Mouse (Mus musculus) gastrocnemius, postnatal 36 days (tissue): Measurements from ENCODE around the gene Il11ra1. TPM values are rescaled to one million over a fixed set of nuclear protein-coding genes. Genes with fewer than 3 reads are reported as not detected.
"Not testable (repeated sequence)": the region's sequence is repeated elsewhere in the genome, so short reads cannot be mapped to it uniquely, and the experiment has no call there.

Experiments
- DNase-seq, 2 experiments: peaks; one replicate each; pipeline ENCODE4 v3.0.0; 2022
- intact Hi-C: fragments of 180-260 bp; cut with DNase I; formaldehyde crosslinking; loops from one replicate; pipeline ENCODE4 v1.15.1; 2025
- long read RNA-seq, 2 experiments: library from polyadenylated mRNA; stranded (forward); transcript quantifications; one replicate each; pipeline ENCODE4 v2.0.0; 2021
- total RNA-seq, 2 experiments: library from RNA; stranded (reverse); gene quantifications; 2 replicates each; pipeline ENCODE4 v1.2.3; 2021

Gene Il11ra1
- total RNA-seq = 10 to 100 TPM; 30.8 to 41.2 TPM
- long read RNA-seq, experiment 1, transcript Il11ra1-201 (13 exons, 2,009 nt) = major isoform, 24 of 37 reads
- long read RNA-seq, experiment 1, partial matches to known transcripts = 7 of 37 reads
- long read RNA-seq, experiment 1, other reads (novel, unspliced or antisense) = 3 of 37 reads
- long read RNA-seq, experiment 2, transcript Il11ra1-201 (13 exons, 2,009 nt) = major isoform, 37 of 57 reads
- long read RNA-seq, experiment 2, partial matches to known transcripts = 6 of 57 reads
- long read RNA-seq, experiment 2, other reads (novel, unspliced or antisense) = 12 of 57 reads

GRCm38 (mm10) chr4:41699783-41700182 is at the start of gene Il11ra1:
TSS of gene Il11ra1 (plus strand) at chr4:41699989.
- DNase-seq, intact Hi-C loops: not testable (repeated sequence)

GRCm38 (mm10) chr4:41653296-41653695 is 46.5 kb upstream of the Il11ra1 start:
- DNase-seq = peak; percentile 63 to 64
- intact Hi-C loops = loop anchor here (2.0 to 5.0 kb wide), 3 partner anchors 46 to 131 kb away; no protein-coding TSS in a partner anchor

- intact Hi-C loops = loop anchor here (2.0 to 5.0 kb wide), 3 partner anchors 46 to 131 kb away; no protein-coding TSS in a partner anchor
Observed at GRCm38 (mm10) chr4:41653730-41654129, 46.1 kb upstream of the Il11ra1 start.

GRCm38 (mm10) chr4:41654217-41654616 is 45.6 kb upstream of the Il11ra1 start:
- intact Hi-C loops = loop anchor here (5.0 kb wide), 2 partner anchors 47 to 132 kb away; no protein-coding TSS in a partner anchor
- DNase-seq = peak; percentile 46 to 56

More at GRCm38 (mm10) chr4:41653730-41654129, 46.1 kb upstream of the Il11ra1 start:
- no peak for DNase-seq

GRCm38 (mm10) chr4:41655525-41655924 is 44.3 kb upstream of the Il11ra1 start:
- intact Hi-C loops = loop anchor here (5.0 kb wide), 1 partner anchor 52 kb away; no protein-coding TSS in a partner anchor
- DNase-seq = no peak

GRCm38 (mm10) chr4:41658566-41659384 is 41.0 kb upstream of the Il11ra1 start:
- DNase-seq = no peak
- intact Hi-C loops = loop anchor here (5.0 kb wide), 1 partner anchor 49 kb away; no protein-coding TSS in a partner anchor

GRCm38 (mm10) chr4:41659556-41659955 is 40.2 kb upstream of the Il11ra1 start:
- no peak for DNase-seq
- intact Hi-C loops = loop anchor here (5.0 kb wide), 1 partner anchor 48 kb away; no protein-coding TSS in a partner anchor

- intact Hi-C loops = no loop called here
- DNase-seq = no peak
Observed at GRCm38 (mm10) chr4:41660851-41661430, 38.8 kb upstream of the Il11ra1 start.

GRCm38 (mm10) chr4:41662723-41663122 is 37.1 kb upstream of the Il11ra1 start:
- intact Hi-C loops = no loop called here
- no peak for DNase-seq

- intact Hi-C loops = no loop called here
- no peak for DNase-seq
Observed at GRCm38 (mm10) chr4:41663614-41664013, 36.2 kb upstream of the Il11ra1 start.

- intact Hi-C loops = no loop called here
- peak in 1 of 2 experiments; percentile 47 for DNase-seq
Observed at GRCm38 (mm10) chr4:41664533-41664932, 35.3 kb upstream of the Il11ra1 start.

- intact Hi-C loops = no loop called here
- no peak for DNase-seq
Observed at GRCm38 (mm10) chr4:41665009-41665675, 34.6 kb upstream of the Il11ra1 start.

GRCm38 (mm10) chr4:41666646-41667045 is 33.1 kb upstream of the Il11ra1 start:
- intact Hi-C loops = no loop called here
- peak; percentile 40 to 66 for DNase-seq

- intact Hi-C loops = no loop called here
- DNase-seq = no peak
Observed at GRCm38 (mm10) chr4:41670836-41671235, 29.0 kb upstream of the Il11ra1 start.

- intact Hi-C loops = no loop called here
- DNase-seq = no peak
Observed at GRCm38 (mm10) chr4:41671500-41671899, 28.3 kb upstream of the Il11ra1 start.

GRCm38 (mm10) chr4:41671963-41672480 is 27.8 kb upstream of the Il11ra1 start:
- intact Hi-C loops = no loop called here

GRCm38 (mm10) chr4:41672522-41672963 is 27.2 kb upstream of the Il11ra1 start:
- DNase-seq = no peak
- intact Hi-C loops = no loop called here

More at GRCm38 (mm10) chr4:41671963-41672480, 27.8 kb upstream of the Il11ra1 start:
- DNase-seq = no peak

- DNase-seq = no peak
- intact Hi-C loops = no loop called here
Observed at GRCm38 (mm10) chr4:41673186-41673585, 26.6 kb upstream of the Il11ra1 start.

GRCm38 (mm10) chr4:41676248-41677005 is 23.4 kb upstream of the Il11ra1 start:
- intact Hi-C loops = no loop called here
- DNase-seq = no peak
